Mouse (Mus musculus) erythroblast, embryonic 14.5 days (primary cell): Measurements from ENCODE around the gene 1700102P08Rik.

Experiments used
- GATA1 ChIP-seq: IDR thresholded peaks from 2 replicates; pipeline ENCODE4 v1.6.1; 2012; ENCODE audit warnings: low read length, inconsistent platforms, mixed read lengths
- TAL1 ChIP-seq: IDR thresholded peaks from 3 replicates; pipeline ENCODE4 v1.6.1; 2012; ENCODE audit warnings: low read length, inconsistent platforms, mixed read lengths

- no peak for TF ChIP-seq GATA1
- no peak for TF ChIP-seq TAL1
These were observed 8.8 kb downstream of the 1700102P08Rik start for GRCm38 (mm10) chr9:108401186-108401960.
